Mouse (Mus musculus) kidney, adult 2 months (tissue): ENCODE results near the gene Rpusd3. TPM values are rescaled to one million over a fixed set of nuclear protein-coding genes. Genes with fewer than 3 reads are reported as not detected.

ENCODE experiments used
- DNase-seq: peaks from one replicate; pipeline ENCODE4 v3.0.0; 2021
- H3K27ac ChIP-seq: fragments of 200-500 bp; 2 replicates; pipeline ENCODE4 v1.5.1; 2012; ENCODE audit warnings: low read depth, low read length, control low read depth, inconsistent platforms; ENCODE audit not compliant: insufficient read depth
- H3K27me3 ChIP-seq: fragments of 200-500 bp; replicated peaks from 2 replicates; pipeline ENCODE4 v1.6.1; 2012; ENCODE audit warnings: mild to moderate bottlenecking, moderate library complexity, low read length, inconsistent platforms; ENCODE audit not compliant: control insufficient read depth, insufficient read depth
- H3K36me3 ChIP-seq: fragments of 200-500 bp; 2 replicates; pipeline ENCODE4 v1.6.1; 2012; ENCODE audit warnings: mild to moderate bottlenecking, moderate library complexity, low read length, inconsistent platforms; ENCODE audit not compliant: control insufficient read depth, insufficient read depth
- H3K4me1 ChIP-seq: fragments of 200-500 bp; 2 replicates; pipeline ENCODE4 v1.6.1; 2011; ENCODE audit warnings: low read length; ENCODE audit not compliant: control insufficient read depth, insufficient read depth
- H3K4me3 ChIP-seq: fragments of 200-500 bp; 2 replicates; pipeline ENCODE4 v1.5.1; 2011; ENCODE audit warnings: mild to moderate bottlenecking, low read depth, low read length, control low read depth; ENCODE audit not compliant: insufficient read depth
- CTCF ChIP-seq: fragments of 200-500 bp; conservative IDR thresholded peaks from 2 replicates; pipeline ENCODE4 v1.5.1; 2011; ENCODE audit warnings: low read depth, mild to moderate bottlenecking, control low read depth, low read length, moderate library complexity, mixed read lengths; ENCODE audit not compliant: insufficient read depth, insufficient read length
- POLR2A ChIP-seq: fragments of 200-500 bp; IDR thresholded peaks from one replicate; pipeline ENCODE4 v1.6.1; 2011; ENCODE audit warnings: low read depth, low read length, control low read depth
- WGBS: fragments of 180-500 bp; shearing (Covaris S2); methylation state at CpG from one replicate; pipeline ENCODE4 v1.1.7; 2018; 5-methylcytosine and 5-hydroxymethylcytosine counted together
- polyA plus RNA-seq: library from polyadenylated mRNA; depleted of rRNA; stranded (reverse); fragments of >200 nt; gene quantifications from 2 replicates; pipeline ENCODE4 v1.2.3, GENCODE M21; 2012

Rpusd3 gene
- polyA plus RNA-seq, 1 experiment: 159 TPM

- TF ChIP-seq POLR2A (no peak), CTCF (no peak)
- Histone ChIP-seq H3K27ac (no peak overlapping the region), H3K4me3 (no peak overlapping the region), H3K27me3 (no peaks in the 10 kb centered on the region), H3K4me1 (peaks cover 13% of the 10 kb centered on the region), H3K36me3 (no peaks in the 10 kb centered on the region)
- WGBS: 79% methylated on average over 11 of the region's 11 CpGs
- DNase-seq: no peak
Observed at GRCm38 (mm10) chr6:113394811-113395210, 24.3 kb downstream of the Rpusd3 start.

- no peak for DNase-seq
- Histone ChIP-seq H3K27ac (no peak overlapping the region), H3K27me3 (no peaks in the 10 kb centered on the region), H3K36me3 (peaks cover 3% of the 10 kb centered on the region; the same call in 1 of the 2 replicates), H3K4me3 (no peak overlapping the region), H3K4me1 (peaks cover 13% of the 10 kb centered on the region)
- no peak for TF ChIP-seq CTCF
- no peak for TF ChIP-seq POLR2A
- WGBS: 84% methylated on average over 6 of the region's 6 CpGs
Observed at GRCm38 (mm10) chr6:113393951-113394350, 25.2 kb downstream of the Rpusd3 start.

- DNase-seq: peak; percentile 49
- peaks cover 5% of the 10 kb centered on the region for H3K36me3 ChIP-seq
- H3K27ac ChIP-seq: no peak overlapping the region
- TF ChIP-seq CTCF (no peak), POLR2A (no peak)
- H3K27me3 ChIP-seq: no peaks in the 10 kb centered on the region
- H3K4me1 ChIP-seq: peaks cover 13% of the 10 kb centered on the region
- 6% methylated on average over 51 of the region's 51 CpGs for WGBS
- peak overlapping the region; percentile 24 for H3K4me3 ChIP-seq
Observed at GRCm38 (mm10) chr6:113392387-113393071, 26.6 kb downstream of the Rpusd3 start.

- DNase-seq: no peak
- Histone ChIP-seq H3K27me3 (no peaks in the 10 kb centered on the region), H3K27ac (no peak overlapping the region), H3K4me3 (peak overlapping the region; percentile 24), H3K36me3 (peaks cover 6% of the 10 kb centered on the region), H3K4me1 (peaks cover 13% of the 10 kb centered on the region)
- 26% methylated on average over 10 of the region's 10 CpGs for WGBS
- TF ChIP-seq POLR2A (no peak), CTCF (no peak)
Observed at GRCm38 (mm10) chr6:113392015-113392386, 27.1 kb downstream of the Rpusd3 start.

GRCm38 (mm10) chr6:113390715-113391114 lies 28.4 kb downstream of the Rpusd3 start:
- Histone ChIP-seq H3K4me3 (no peak overlapping the region), H3K27ac (peak overlapping the region; percentile 65), H3K36me3 (peaks cover 6% of the 10 kb centered on the region), H3K27me3 (no peaks in the 10 kb centered on the region), H3K4me1 (peaks cover 13% of the 10 kb centered on the region)
- peak; percentile 78 for DNase-seq
- TF ChIP-seq CTCF: no peak
- no peak for TF ChIP-seq POLR2A
- WGBS: 65% methylated on average over 3 of the region's 3 CpGs

- H3K27ac ChIP-seq: 0 out of 2 replicates have a peak within 1 kb of the TSS, but pooled peaks have one; percentile 18
- no peak for DNase-seq
- WGBS: 65% methylated on average over 8 of the region's 8 CpGs
- H3K36me3 ChIP-seq: peaks cover 11% of the 10 kb centered on the region
- H3K4me3 ChIP-seq: no peak within 1 kb of the TSS
- H3K4me1 ChIP-seq: peaks cover 13% of the 10 kb centered on the region
- TF ChIP-seq POLR2A (no peak), CTCF (no peak)
- H3K27me3 ChIP-seq: no peaks in the 10 kb centered on the region
Observed at GRCm38 (mm10) chr6:113388960-113389359, 30.2 kb downstream of the Rpusd3 start, which contains the start of gene Ttll3. Gene Ttll3 (plus strand): TSS chr6:113389260.

GRCm38 (mm10) chr6:113386025-113386424 lies 33.1 kb downstream of the Rpusd3 start:
- WGBS: 58% methylated on average over 3 of the region's 3 CpGs
- DNase-seq: no peak
- peaks cover 6% of the 10 kb centered on the region for H3K4me1 ChIP-seq
- no peak for TF ChIP-seq CTCF
- no peak for TF ChIP-seq POLR2A
- H3K36me3 ChIP-seq: peaks cover 13% of the 10 kb centered on the region
- H3K27ac ChIP-seq: no peak overlapping the region
- H3K27me3 ChIP-seq: no peaks in the 10 kb centered on the region
- H3K4me3 ChIP-seq: no peak overlapping the region
